Mouse (Mus musculus): ENCODE results near the gene Slc1a3.

GRCm38 (mm10) chr15:8748771-8749170, 38.2 kb upstream of the Slc1a3 start:
- TF ChIP-seq POLR2A (IDR thresholded peaks at IDR 0.05; ENCODE audit: low read depth, low read length) (no peak), E2F4 (IDR thresholded peaks at IDR 0.05; ENCODE audit: insufficient replicate concordance, low read depth, low read length) (no peak), JUND (conservative IDR thresholded peaks at IDR 0.05; ENCODE audit: low read depth, low read length) (no peak), GABPA (IDR thresholded peaks at IDR 0.05; ENCODE audit: insufficient replicate concordance, low read depth, low read length) (no peak), MAFK (IDR thresholded peaks at IDR 0.05; ENCODE audit: insufficient replicate concordance, low read length) (no peak), BHLHE40 (IDR thresholded peaks at IDR 0.05; ENCODE audit: low read depth, low read length) (no peak), CTCF (conservative IDR thresholded peaks at IDR 0.05 in 1 of 2, IDR thresholded peaks at IDR 0.05 in 1 of 2; ENCODE audit: low read depth in 2 of 2, low read length in 2 of 2) (no peak), MXI1 (IDR thresholded peaks at IDR 0.05; ENCODE audit: low read depth, low read length) (no peak), RCOR1 (conservative IDR thresholded peaks at IDR 0.05; ENCODE audit: low read depth, low read length) (no peak), MEF2A (IDR thresholded peaks at IDR 0.05; ENCODE audit: borderline replicate concordance, low read depth, low read length) (no peak), MAZ (IDR thresholded peaks at IDR 0.05; ENCODE audit: low read depth, low read length) (no peak), KAT2A (IDR thresholded peaks at IDR 0.05; ENCODE audit: insufficient replicate concordance, low read length) (no peak), MAX (IDR thresholded peaks at IDR 0.05; ENCODE audit: low read length) (no peak), SMC3 (IDR thresholded peaks at IDR 0.05; ENCODE audit: low read depth, low read length) (no peak)
